Mouse (Mus musculus): Measurements from ENCODE around the gene Mpzl1. TPM values are rescaled to one million over a fixed set of nuclear protein-coding genes. Genes with fewer than 3 reads are reported as not detected.

The Mpzl1 gene
- 17.0 and 18.1 TPM in 2 replicates for polyA plus RNA-seq (2012; rRNA removed)

GRCm38 (mm10) chr1:165634151-165634884 is at the start of gene Mpzl1:
Gene Mpzl1, minus strand, starts transcription at chr1:165634538.

Other genes with a start within 250 kb of the Mpzl1 start
- 6.1 and 8.0 TPM in 2 replicates for gene Dcaf6, start 174.1 kb downstream of the Mpzl1 start, polyA plus RNA-seq (2012; rRNA removed)
- gene Mpc2, start 173.9 kb downstream of the Mpzl1 start, polyA plus RNA-seq (2012; rRNA removed): 49.8 and 98.3 TPM in 2 replicates
- not detected in 2 replicates for gene Adcy10, start 149.4 kb downstream of the Mpzl1 start, polyA plus RNA-seq (2012; rRNA removed)
- 2.1 and 3.8 TPM in 2 replicates for gene Rcsd1, start 75.2 kb upstream of the Mpzl1 start, polyA plus RNA-seq (2012; rRNA removed)
- 44.8 and 109 TPM in 2 replicates for gene Creg1, start 129.2 kb upstream of the Mpzl1 start, polyA plus RNA-seq (2012; rRNA removed)
- gene Cd247, start 154.1 kb upstream of the Mpzl1 start, polyA plus RNA-seq (2012; rRNA removed): 0.21 and 0.55 TPM in 2 replicates